Mouse (Mus musculus) CD8-positive naive resting alpha-beta T cell, adult 57 days (primary cell): ENCODE data around the gene Angptl6. TPM values are rescaled to one million over a fixed set of nuclear protein-coding genes. Genes with fewer than 3 reads are reported as not detected.

Experiments
- total RNA-seq: library from RNA; stranded (reverse); gene quantifications from one replicate; pipeline ENCODE4 v1.2.4, GENCODE M21; 2023

The Angptl6 gene
- total RNA-seq, result 2.3 TPM

GRCm38 (mm10) chr9:20879097-20879792 is at the start of gene Angptl6:
Gene Angptl6, minus strand, starts transcription at chr9:20879727.

GRCm38 (mm10) chr9:20898511-20899073 is 19.1 kb upstream of the Angptl6 start, which contains the start of gene Eif3g:
Gene Eif3g, minus strand, starts transcription at chr9:20898623.

GRCm38 (mm10) chr9:20887704-20888385 is 8.3 kb upstream of the Angptl6 start, which contains the start of gene Ppan:
Gene Ppan, plus strand, starts transcription at chr9:20888175.

GRCm38 (mm10) chr9:20868448-20869001 is 11.0 kb downstream of the Angptl6 start, which contains the start of gene A230050P20Rik:
Gene A230050P20Rik, plus strand, starts transcription at chr9:20868642.

Other genes starting within 250 kb of the Angptl6 start
- gene Ubl5, start 236.8 kb downstream of the Angptl6 start, total RNA-seq, result 288 TPM
- gene Fbxl12, start 235.0 kb downstream of the Angptl6 start, total RNA-seq, result 93.1 TPM
- 19.6 TPM for gene Pin1, start 227.6 kb downstream of the Angptl6 start, total RNA-seq
- gene Olfm2, start 133.4 kb downstream of the Angptl6 start, total RNA-seq, result not detected
- gene Col5a3, start 64.7 kb downstream of the Angptl6 start, total RNA-seq, result 0.15 TPM
- not detected for gene Rdh8, start 61.2 kb downstream of the Angptl6 start, total RNA-seq
- 72.1 TPM for gene A230050P20Rik, start 11.1 kb downstream of the Angptl6 start, total RNA-seq
- gene Ppan, start 8.4 kb upstream of the Angptl6 start, total RNA-seq, result 90.6 TPM
- gene Eif3g, start 18.9 kb upstream of the Angptl6 start, total RNA-seq, result 177 TPM
- 90.9 TPM for gene Dnmt1, start 80.2 kb upstream of the Angptl6 start, total RNA-seq
- gene S1pr2, start 97.1 kb upstream of the Angptl6 start, total RNA-seq, result 2.6 TPM
- 41.4 TPM for gene Mrpl4, start 123.0 kb upstream of the Angptl6 start, total RNA-seq
- gene Icam1, start 136.3 kb upstream of the Angptl6 start, total RNA-seq, result 44.3 TPM
- gene Icam4, start 149.6 kb upstream of the Angptl6 start, total RNA-seq, result 0.92 TPM
- gene Icam5, start 152.3 kb upstream of the Angptl6 start, total RNA-seq, result 0.21 TPM
- gene Zglp1, start 187.4 kb upstream of the Angptl6 start, total RNA-seq, result not detected
- 1.7 TPM for gene Gm49373, start 193.4 kb upstream of the Angptl6 start, total RNA-seq
- 25.2 TPM for gene Fdx1l, start 193.9 kb upstream of the Angptl6 start, total RNA-seq
- gene Gm38431, start 212.3 kb upstream of the Angptl6 start, total RNA-seq, result 12.2 TPM
- 107 TPM for gene Raver1, start 212.3 kb upstream of the Angptl6 start, total RNA-seq